Mouse (Mus musculus) cerebellum, adult 2 months (tissue): ENCODE results near the gene Tmem185b.

ENCODE experiments used
- CTCF ChIP-seq: fragments of 200-500 bp; IDR thresholded peaks from 2 replicates; pipeline ENCODE4 v1.5.1; 2011; ENCODE audit warnings: low read depth, mild to moderate bottlenecking, control low read depth, low read length, moderate library complexity, borderline replicate concordance; ENCODE audit not compliant: insufficient read depth
- POLR2A ChIP-seq: fragments of 200-500 bp; IDR thresholded peaks from 2 replicates; pipeline ENCODE4 v1.6.1; 2011; ENCODE audit warnings: low read length, control low read depth, borderline replicate concordance; ENCODE audit not compliant: insufficient read depth

DNA sequence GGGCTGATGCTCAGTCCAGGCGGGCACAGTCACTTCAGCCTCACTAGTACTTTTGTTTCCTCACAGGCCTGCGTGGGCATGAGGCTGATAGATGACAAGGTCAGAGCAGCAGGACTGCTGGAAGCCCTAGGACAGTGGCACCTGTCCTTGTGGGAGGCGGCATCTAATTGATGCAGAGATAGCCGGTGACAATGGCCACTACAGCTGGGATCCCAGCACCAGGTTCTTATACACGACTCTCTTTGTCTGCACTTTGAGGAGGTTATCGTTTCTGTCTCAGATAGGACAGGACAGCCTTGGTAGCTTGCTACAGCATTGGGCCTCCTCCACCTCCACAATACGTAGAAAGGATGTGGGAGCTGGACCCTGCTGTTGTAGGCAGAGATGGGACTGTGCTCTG, 2.6 kb upstream of the Tmem185b start:
- TF ChIP-seq POLR2A (no peak), CTCF (no peak)
